Mouse (Mus musculus) left cerebral cortex, postnatal 14 days (tissue): ENCODE measurements at regions not wholly inside any gene's neighbourhood (a gene's known extent, or its start where the extent isn't known, plus 50 kb on each side); places are given as distances from the start of the nearest gene placed in this dataset.
"Not testable (repeated sequence)": the region's sequence is repeated elsewhere in the genome, so short reads cannot be mapped to it uniquely, and the experiment has no call there.

Experiments
- DNase-seq, 2 experiments: peaks; one replicate each; pipeline ENCODE4 v3.0.0; 2021 to 2022; ENCODE audit warnings: low spot score in 2 of 2, mixed read lengths in 1 of 2
- intact Hi-C: fragments of 180-260 bp; cut with DNase I; formaldehyde crosslinking; loops from one replicate; pipeline ENCODE4 v1.15.1; 2025

DNA sequence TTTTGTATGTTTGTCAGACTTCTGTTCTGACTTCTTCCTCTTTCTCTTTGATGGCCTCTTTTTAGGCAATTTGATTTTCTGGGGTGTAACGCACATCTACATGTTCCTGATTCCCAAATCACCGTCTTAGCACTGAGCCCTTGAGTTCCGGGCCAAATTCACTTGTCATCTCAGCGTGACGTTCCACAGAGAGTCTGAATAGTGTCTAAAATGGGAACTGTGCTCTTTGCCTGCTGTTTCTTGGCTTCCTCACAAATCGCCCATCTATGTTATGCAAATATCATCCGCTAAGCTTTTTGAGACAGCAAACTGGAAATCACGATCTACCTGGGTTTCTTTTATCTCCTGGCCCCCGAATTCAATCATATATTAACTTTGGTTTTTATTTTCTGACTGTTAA is 223.8 kb upstream of the Gm6793 start:
- intact Hi-C loops: no loop called here
- DNase-seq: peak; percentile 29 to 49

DNA sequence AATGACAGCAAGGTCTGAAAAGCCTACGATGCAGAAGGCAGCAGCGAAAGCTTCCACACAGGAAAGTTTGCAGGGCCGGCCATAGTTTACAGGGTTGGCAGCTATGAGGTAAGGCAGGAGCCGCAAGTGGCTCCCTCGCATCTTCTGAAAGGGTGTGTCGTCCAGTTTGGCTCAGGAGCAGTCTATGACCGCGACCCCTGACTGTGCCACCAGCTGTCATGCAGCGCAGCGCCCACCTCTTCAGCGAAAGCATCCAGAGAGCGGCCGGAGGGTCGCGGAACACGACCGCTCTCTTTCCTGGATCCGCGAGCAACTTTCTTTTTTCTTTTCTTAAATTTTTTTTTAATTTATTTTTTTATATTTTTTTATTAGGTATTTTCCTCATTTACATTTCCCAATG is 221.9 kb upstream of the Gm6793 start:
- intact Hi-C loops, DNase-seq: not testable (repeated sequence)

GRCm38 (mm10) chr8:112219656-112220055 is 204.8 kb upstream of the Gm6793 start:
- DNase-seq: no peak

GRCm38 (mm10) chr8:112212170-112212569 is 197.3 kb upstream of the Gm6793 start:
- intact Hi-C loops: no loop called here
- peak in 1 of 2 experiments; percentile 7 for DNase-seq

More at GRCm38 (mm10) chr8:112219656-112220055, 204.8 kb upstream of the Gm6793 start:
- intact Hi-C loops: no loop called here

DNA sequence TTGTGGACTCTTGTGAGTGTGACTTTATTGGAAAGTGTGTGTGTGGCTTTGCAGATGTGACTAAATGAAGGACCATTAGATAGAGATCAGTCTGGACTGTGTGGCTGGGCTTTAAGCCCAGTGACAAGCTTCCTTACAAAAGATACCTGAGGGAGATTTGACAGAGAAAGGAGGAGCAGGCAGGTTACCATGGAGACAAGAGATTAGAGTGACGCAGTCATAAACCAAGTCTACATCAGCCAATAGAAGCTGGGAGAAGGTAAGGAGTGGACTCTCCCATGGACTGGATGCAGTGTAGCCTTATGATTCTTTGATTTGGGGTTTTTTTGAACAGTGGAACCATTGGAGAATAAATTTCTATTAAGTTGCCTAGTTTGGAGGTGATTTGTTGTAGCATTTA is 181.6 kb upstream of the Gm6793 start:
- no peak for DNase-seq
- intact Hi-C loops: no loop called here

DNA sequence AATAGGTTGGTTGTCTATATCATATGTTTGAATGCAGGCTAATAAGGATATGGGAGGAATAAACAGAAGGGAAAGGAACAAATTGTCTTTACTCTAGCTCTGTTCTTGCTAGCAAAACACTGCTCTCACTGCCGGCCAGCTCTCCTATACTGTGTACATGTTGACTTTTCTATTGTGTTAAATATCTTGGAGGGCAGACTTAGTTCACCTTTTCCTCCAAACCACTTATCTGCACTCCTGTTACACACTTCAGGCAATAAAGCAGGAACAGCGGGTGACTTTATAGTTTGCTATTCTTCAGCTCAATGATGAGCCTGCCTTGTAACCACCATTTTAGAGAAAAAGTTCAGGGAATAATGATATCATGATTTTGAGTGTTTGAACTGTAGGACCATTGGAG is 181.0 kb upstream of the Gm6793 start:
- intact Hi-C loops: no loop called here
- no peak for DNase-seq

- intact Hi-C loops: no loop called here
- peak; percentile 28 to 45 for DNase-seq
Observed at GRCm38 (mm10) chr8:112191846-112192245, 177.0 kb upstream of the Gm6793 start.

DNA sequence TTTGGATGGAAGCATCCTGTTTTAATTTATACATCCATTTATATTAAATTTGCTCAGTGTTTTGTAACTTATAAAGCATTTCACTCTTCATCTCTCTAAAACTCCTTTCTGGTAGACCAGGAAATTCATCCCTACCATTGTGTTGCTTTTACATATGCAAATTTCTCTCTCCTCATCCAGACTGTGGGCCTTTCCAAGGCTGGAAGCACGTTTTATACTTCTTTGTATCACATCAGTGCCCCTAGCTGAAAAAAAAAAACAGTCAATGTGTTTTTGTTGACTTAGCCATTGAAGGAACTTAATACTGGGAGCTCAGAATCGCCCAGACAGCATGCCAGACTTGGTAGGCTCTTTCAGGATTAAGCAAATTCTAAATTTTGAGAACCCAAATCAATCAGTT is 174.9 kb upstream of the Gm6793 start:
- intact Hi-C loops: no loop called here

GRCm38 (mm10) chr8:112170184-112170583 is 155.3 kb upstream of the Gm6793 start:
- intact Hi-C loops: no loop called here
- DNase-seq: no peak

More for the DNA sequence above, 174.9 kb upstream of the Gm6793 start:
- DNase-seq: no peak

- intact Hi-C loops: no loop called here
- DNase-seq: no peak
Observed at GRCm38 (mm10) chr8:112156656-112157055, 141.8 kb upstream of the Gm6793 start.

DNA sequence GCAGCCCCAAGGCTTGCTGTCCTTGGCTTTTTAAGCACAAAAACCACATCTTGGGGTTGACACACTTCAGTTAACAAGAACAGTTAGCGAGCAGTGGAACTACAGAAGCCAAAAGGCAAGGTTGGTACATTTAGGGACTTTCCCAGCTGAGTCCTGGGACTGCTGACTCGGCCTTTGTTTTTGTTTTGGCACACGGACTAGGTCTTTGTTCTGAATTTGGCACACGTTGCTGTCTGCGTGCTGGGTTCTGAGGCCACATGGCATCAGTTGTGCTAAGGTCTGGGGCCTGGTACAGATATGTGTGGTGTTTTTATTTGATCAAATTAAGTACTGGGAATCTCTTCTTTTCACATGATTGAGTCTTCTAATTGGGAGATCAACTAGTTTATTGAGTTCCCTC is 124.1 kb upstream of the Gm6793 start:
- no peak for DNase-seq
- intact Hi-C loops: no loop called here

DNA sequence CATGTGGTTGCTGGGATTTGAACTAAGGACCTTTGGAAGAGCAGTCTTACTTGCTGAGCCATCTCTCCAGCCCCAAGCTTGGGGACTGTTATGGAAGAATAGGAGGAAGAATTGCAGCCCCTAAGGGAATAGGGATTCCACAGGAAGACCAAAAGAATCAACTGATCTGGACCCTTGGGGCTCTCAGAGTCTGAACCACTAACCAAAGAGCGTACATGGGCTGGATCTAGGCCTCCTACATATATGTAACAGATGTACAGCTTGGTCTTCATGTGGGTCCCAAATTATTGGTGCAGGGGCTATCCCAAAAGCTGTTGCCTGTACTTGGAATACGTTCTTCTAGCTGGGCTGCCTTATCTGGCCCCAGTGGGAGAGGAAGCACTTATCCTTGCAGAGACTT is 115.4 kb upstream of the Gm6793 start:
- intact Hi-C loops: no loop called here
- DNase-seq: no peak

DNA sequence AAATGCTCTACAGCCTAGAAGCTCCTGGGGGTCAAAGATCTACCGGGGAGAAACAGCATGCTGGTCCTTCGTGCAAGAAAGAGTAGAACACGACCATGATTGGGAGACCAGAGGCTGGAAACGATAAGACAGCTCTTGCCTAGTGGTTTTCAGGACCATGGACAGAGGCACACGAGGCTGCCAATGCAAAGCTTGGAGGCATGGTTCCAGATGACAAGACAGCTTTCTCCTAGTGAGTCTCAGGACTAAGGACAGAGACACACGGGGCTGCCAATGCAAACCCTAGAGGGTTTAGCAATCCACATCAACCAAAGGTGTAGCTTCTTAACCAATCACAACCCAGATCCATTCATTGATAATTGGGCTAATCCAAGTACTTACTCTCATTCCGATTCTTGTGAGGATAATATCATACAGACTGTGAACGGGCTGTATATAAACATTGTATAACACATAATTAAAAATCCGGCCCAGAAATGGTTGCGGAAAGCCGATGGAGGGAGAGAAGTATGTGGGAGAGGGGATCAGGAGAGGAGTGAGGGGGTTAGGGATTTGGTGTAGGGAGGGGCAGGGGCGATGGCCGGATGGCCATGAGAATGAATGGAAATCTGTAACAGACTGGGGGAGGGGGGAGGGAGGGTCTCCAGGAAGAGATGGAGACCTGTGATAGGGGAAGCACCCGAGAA is 114.1 kb upstream of the Gm6793 start:
- intact Hi-C loops: no loop called here
- DNase-seq: no peak

GRCm38 (mm10) chr8:112111950-112112349 is 97.1 kb upstream of the Gm6793 start:
- DNase-seq: no peak

GRCm38 (mm10) chr8:112097883-112098635 is 83.2 kb upstream of the Gm6793 start:
- intact Hi-C loops: no loop called here
- DNase-seq: peak; percentile 34 to 73

More at GRCm38 (mm10) chr8:112111950-112112349, 97.1 kb upstream of the Gm6793 start:
- intact Hi-C loops: no loop called here

DNA sequence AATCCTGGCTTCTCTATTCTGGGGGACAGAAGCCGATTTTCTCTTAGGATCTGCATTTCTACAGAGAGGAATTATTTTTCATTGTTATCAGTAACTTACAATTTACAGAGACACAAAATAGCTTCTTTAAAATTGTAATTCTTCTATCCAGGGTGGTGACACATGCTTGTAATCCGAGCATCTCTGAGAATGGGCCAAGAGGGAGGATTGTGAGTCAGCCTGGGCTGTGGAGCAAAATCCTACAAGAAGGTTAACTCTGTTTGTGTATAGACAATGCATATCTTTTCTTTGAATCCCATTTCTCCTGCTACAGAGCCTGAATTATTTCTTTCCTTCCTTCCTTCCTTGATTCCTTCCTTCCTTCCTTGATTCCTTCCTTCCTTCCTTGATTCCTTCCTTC is 80.0 kb upstream of the Gm6793 start:
- intact Hi-C loops: no loop called here
- no peak for DNase-seq

- DNase-seq: no peak
Observed at GRCm38 (mm10) chr8:112093554-112093953, 78.7 kb upstream of the Gm6793 start.

GRCm38 (mm10) chr8:112092831-112093230 is 78.0 kb upstream of the Gm6793 start:
- DNase-seq: no peak
- intact Hi-C loops: no loop called here

More at GRCm38 (mm10) chr8:112093554-112093953, 78.7 kb upstream of the Gm6793 start:
- intact Hi-C loops: no loop called here

DNA sequence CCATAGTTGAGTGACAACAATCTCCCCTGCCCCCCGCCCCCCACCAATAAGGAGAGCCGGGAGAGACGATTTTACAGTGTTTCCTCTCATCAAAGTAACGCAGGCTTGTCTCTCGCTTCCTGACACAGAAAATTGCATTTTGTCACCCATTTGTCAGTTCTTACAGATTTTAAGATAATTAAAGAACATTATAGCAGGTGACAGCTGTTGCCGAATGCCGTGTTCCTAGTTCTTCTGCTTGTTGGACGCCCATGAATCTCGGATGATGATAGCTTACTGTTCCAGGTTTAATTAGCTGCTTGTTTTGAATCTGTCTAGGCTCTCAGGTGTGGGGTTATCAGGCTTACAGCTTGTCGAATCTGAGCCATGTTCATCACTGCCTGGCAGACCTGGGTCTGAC is 63.8 kb upstream of the Gm6793 start:
- intact Hi-C loops: no loop called here

DNA sequence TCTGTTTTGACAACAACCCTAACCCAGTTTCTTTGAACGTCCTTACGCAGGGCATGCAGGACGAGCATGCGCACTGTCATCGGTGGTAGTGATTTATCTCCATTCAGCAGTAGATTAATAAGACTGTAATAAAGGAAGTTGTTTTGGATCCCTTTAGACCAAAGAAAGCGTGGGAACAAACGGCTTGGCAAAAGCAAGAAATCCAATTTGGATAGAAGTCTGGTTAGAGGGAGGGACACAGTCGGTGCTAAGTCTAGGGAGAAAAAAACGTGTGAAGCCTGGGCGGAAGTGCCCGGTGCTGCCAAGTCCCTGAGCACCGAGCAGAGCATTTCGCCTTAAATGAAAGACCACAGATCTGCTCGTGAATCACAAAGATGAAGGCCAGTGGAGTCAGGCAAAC is 57.4 kb upstream of the Gm6793 start:
- DNase-seq: no peak
- intact Hi-C loops: no loop called here

More for the DNA sequence above, 63.8 kb upstream of the Gm6793 start:
- DNase-seq: no peak

- peak; percentile 26 to 62 for DNase-seq
- intact Hi-C loops: no loop called here
Observed at GRCm38 (mm10) chr8:112070251-112070650, 55.4 kb upstream of the Gm6793 start.
